Mouse (Mus musculus): ENCODE measurements around the gene Vmn1r137. TPM values are rescaled to one million over a fixed set of nuclear protein-coding genes. Genes with fewer than 3 reads are reported as not detected.
"Not testable (repeated sequence)": the region's sequence is repeated elsewhere in the genome, so short reads cannot be mapped to it uniquely, and the experiment has no call there.

Vmn1r137 gene
- not detected in 2 replicates for polyA plus RNA-seq (2014; fragmentation: Nextera tagmentation; extraction: Ambion mirVana)

DNA sequence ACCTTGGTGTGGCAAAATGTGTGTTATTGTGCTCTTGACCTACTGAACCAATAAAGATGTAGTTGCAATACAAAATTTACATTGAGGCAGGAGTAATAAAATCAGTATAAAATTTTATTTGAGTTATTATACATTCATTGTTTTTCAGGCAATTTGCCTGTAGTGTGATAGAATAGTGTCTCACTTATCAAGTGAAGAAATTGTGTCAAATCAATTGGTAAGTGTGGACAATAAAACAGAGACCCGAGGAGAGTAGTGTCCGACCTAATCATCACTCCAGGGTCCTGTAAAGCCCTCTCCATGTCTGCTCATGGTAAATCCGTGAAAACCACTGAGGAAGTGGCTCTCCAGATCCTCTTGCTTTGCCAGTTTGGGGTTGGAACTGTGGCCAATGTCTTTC lies at the start of gene Vmn1r137:
TSS of gene Vmn1r137 (plus strand) at position 301 of the 400 bp plus-strand sequence.
- not testable (repeated sequence) for ATAC-seq (replicated peaks; ENCODE audit: insufficient number of reproducible peaks, low FRiP score, low TSS enrichment); H3K36me3 ChIP-seq (ENCODE audit: control insufficient read depth, insufficient read depth, low read length); H3K9ac ChIP-seq (ENCODE audit: low read depth, low read length); H3K27ac ChIP-seq (ENCODE audit: low read depth, low read length); H3K4me2 ChIP-seq; H3K4me1 ChIP-seq (ENCODE audit: control insufficient read depth, insufficient read depth, low read length); H3K27me3 ChIP-seq (ENCODE audit: control insufficient read depth, insufficient read depth, low read length); H3K9me3 ChIP-seq (replicated peaks; ENCODE audit: control insufficient read depth, low read length); H3K4me3 ChIP-seq (ENCODE audit: low read depth, low read length)
- WGBS (ENCODE audit: insufficient replicate concordance): no CpG with 5 or more reads among the region's 3 CpGs

DNA sequence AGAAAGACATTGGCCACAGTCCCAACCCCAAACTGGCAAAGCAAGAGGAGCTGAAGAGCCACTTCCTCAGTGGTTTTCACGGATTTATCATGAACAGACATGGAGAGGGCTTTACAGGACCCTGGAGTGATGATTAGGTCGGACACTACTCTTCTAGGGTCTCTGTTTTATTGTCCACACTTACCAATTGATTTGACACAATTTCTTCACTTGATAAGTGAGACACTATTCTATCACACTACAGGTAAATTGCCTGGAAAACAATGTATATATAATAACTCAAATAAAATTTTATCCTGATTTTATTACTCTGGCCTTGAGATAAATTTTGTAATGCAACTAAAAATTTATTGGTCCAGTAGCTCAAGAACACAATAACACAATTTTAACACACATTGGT lies 34.4 kb downstream of the Vmn1r137 start, which contains the start of gene Vmn1r138:
TSS of gene Vmn1r138 (minus strand) at position 101 of the 400 bp plus-strand sequence.
- not testable (repeated sequence) for H3K27me3 ChIP-seq (ENCODE audit: control insufficient read depth, insufficient read depth, low read length); H3K27ac ChIP-seq (ENCODE audit: low read depth, low read length); H3K36me3 ChIP-seq (ENCODE audit: control insufficient read depth, insufficient read depth, low read length); H3K9ac ChIP-seq (ENCODE audit: low read depth, low read length); H3K9me3 ChIP-seq (replicated peaks; ENCODE audit: control insufficient read depth, low read length); H3K4me1 ChIP-seq (ENCODE audit: control insufficient read depth, insufficient read depth, low read length); ATAC-seq (replicated peaks; ENCODE audit: insufficient number of reproducible peaks, low FRiP score, low TSS enrichment); H3K4me2 ChIP-seq; H3K4me3 ChIP-seq (ENCODE audit: low read depth, low read length)
- no CpG with 5 or more reads among the region's 2 CpGs for WGBS (ENCODE audit: insufficient replicate concordance)

Other genes with a start within 250 kb of the Vmn1r137 start
- gene Gm4175, start 233.1 kb upstream of the Vmn1r137 start, polyA plus RNA-seq (2014; fragmentation: Nextera tagmentation; extraction: Ambion mirVana): not detected in 2 replicates
- gene Gm4177, start 197.9 kb upstream of the Vmn1r137 start, polyA plus RNA-seq (2014; fragmentation: Nextera tagmentation; extraction: Ambion mirVana): not detected in 2 replicates
- gene Vmn1r135, start 162.2 kb upstream of the Vmn1r137 start, polyA plus RNA-seq (2014; fragmentation: Nextera tagmentation; extraction: Ambion mirVana): not detected in 2 replicates
- gene Gm5725, start 150.3 kb upstream of the Vmn1r137 start, polyA plus RNA-seq (2014; fragmentation: Nextera tagmentation; extraction: Ambion mirVana): not detected in 2 replicates
- not detected in 2 replicates for gene Gm5891, start 73.3 kb upstream of the Vmn1r137 start, polyA plus RNA-seq (2014; fragmentation: Nextera tagmentation; extraction: Ambion mirVana)
- not detected in 2 replicates for gene Vmn1r138, start 34.3 kb downstream of the Vmn1r137 start, polyA plus RNA-seq (2014; fragmentation: Nextera tagmentation; extraction: Ambion mirVana)
- gene Gm6176, start 61.7 kb downstream of the Vmn1r137 start, polyA plus RNA-seq (2014; fragmentation: Nextera tagmentation; extraction: Ambion mirVana): not detected in 2 replicates
- not detected in 2 replicates for gene Vmn1r139, start 74.5 kb downstream of the Vmn1r137 start, polyA plus RNA-seq (2014; fragmentation: Nextera tagmentation; extraction: Ambion mirVana)
- gene Gm16451, start 123.7 kb downstream of the Vmn1r137 start, polyA plus RNA-seq (2014; fragmentation: Nextera tagmentation; extraction: Ambion mirVana): not detected in 2 replicates
- gene Gm10666, start 140.2 kb downstream of the Vmn1r137 start, polyA plus RNA-seq (2014; fragmentation: Nextera tagmentation; extraction: Ambion mirVana): not detected in 2 replicates
- not detected in 2 replicates for gene Vmn1r142, start 169.4 kb downstream of the Vmn1r137 start, polyA plus RNA-seq (2014; fragmentation: Nextera tagmentation; extraction: Ambion mirVana)
- not detected in 2 replicates for gene Vmn1r143, start 194.8 kb downstream of the Vmn1r137 start, polyA plus RNA-seq (2014; fragmentation: Nextera tagmentation; extraction: Ambion mirVana)
- not detected in 2 replicates for gene Gm8653, start 206.7 kb downstream of the Vmn1r137 start, polyA plus RNA-seq (2014; fragmentation: Nextera tagmentation; extraction: Ambion mirVana)
- gene Gm8453, start 234.9 kb downstream of the Vmn1r137 start, polyA plus RNA-seq (2014; fragmentation: Nextera tagmentation; extraction: Ambion mirVana): not detected in 2 replicates

All from heart, embryonic 11.5 days (tissue).